Mouse (Mus musculus) spleen, adult 2 months (tissue): Measurements from ENCODE around the gene Prkg1. TPM values are rescaled to one million over a fixed set of nuclear protein-coding genes. Genes with fewer than 3 reads are reported as not detected.

Experiments used
- DNase-seq, 2 experiments: peaks; one replicate each; pipeline versions ENCODE4 v3.0.0 to v3.0.0-alpha.2; 2012 to 2021; ENCODE audit warnings: low spot score in 2 of 2, low read depth in 1 of 2
- H3K27ac ChIP-seq: fragments of 200-500 bp; 2 replicates; pipeline ENCODE4 v1.5.1; 2012; ENCODE audit warnings: low read length, inconsistent platforms; ENCODE audit not compliant: insufficient read depth
- H3K27me3 ChIP-seq: fragments of 200-500 bp; 2 replicates; pipeline ENCODE4 v1.6.1; 2012; ENCODE audit warnings: mild to moderate bottlenecking, moderate library complexity, low read length, inconsistent platforms; ENCODE audit not compliant: control insufficient read depth, insufficient read depth
- H3K36me3 ChIP-seq: fragments of 200-500 bp; 2 replicates; pipeline ENCODE4 v1.6.1; 2012; ENCODE audit warnings: mild to moderate bottlenecking, low read length, inconsistent platforms; ENCODE audit not compliant: control insufficient read depth, insufficient read depth
- H3K4me1 ChIP-seq: fragments of 200-500 bp; 2 replicates; pipeline ENCODE4 v1.6.1; 2011; ENCODE audit warnings: inconsistent platforms; ENCODE audit not compliant: control insufficient read depth, insufficient read depth, insufficient read length
- H3K4me3 ChIP-seq: fragments of 200-500 bp; 2 replicates; pipeline ENCODE4 v1.5.1; 2011; ENCODE audit warnings: mild to moderate bottlenecking, inconsistent platforms; ENCODE audit not compliant: insufficient read depth, insufficient read length; ENCODE audit errors: extremely low read depth
- CTCF ChIP-seq: fragments of 200-500 bp; IDR thresholded peaks from 2 replicates; pipeline ENCODE4 v1.5.1; 2011; ENCODE audit warnings: mild to moderate bottlenecking, inconsistent platforms; ENCODE audit not compliant: insufficient read depth, insufficient read length, insufficient replicate concordance; ENCODE audit errors: extremely low read depth
- POLR2A ChIP-seq: fragments of 200-500 bp; IDR thresholded peaks from 2 replicates; pipeline ENCODE4 v1.6.1; 2011; ENCODE audit warnings: low read depth, low read length, inconsistent platforms
- WGBS: fragments of 180-500 bp; shearing (Covaris S2); methylation state at CpG from one replicate; pipeline ENCODE4 v1.1.7; 2018; 5-methylcytosine and 5-hydroxymethylcytosine counted together
- polyA plus RNA-seq: library from polyadenylated mRNA; depleted of rRNA; stranded (reverse); fragments of >200 nt; gene quantifications from 2 replicates; pipeline ENCODE4 v1.2.3, GENCODE M21; 2012

Gene Prkg1
- polyA plus RNA-seq, 1 experiment, result 0.33 TPM

DNA sequence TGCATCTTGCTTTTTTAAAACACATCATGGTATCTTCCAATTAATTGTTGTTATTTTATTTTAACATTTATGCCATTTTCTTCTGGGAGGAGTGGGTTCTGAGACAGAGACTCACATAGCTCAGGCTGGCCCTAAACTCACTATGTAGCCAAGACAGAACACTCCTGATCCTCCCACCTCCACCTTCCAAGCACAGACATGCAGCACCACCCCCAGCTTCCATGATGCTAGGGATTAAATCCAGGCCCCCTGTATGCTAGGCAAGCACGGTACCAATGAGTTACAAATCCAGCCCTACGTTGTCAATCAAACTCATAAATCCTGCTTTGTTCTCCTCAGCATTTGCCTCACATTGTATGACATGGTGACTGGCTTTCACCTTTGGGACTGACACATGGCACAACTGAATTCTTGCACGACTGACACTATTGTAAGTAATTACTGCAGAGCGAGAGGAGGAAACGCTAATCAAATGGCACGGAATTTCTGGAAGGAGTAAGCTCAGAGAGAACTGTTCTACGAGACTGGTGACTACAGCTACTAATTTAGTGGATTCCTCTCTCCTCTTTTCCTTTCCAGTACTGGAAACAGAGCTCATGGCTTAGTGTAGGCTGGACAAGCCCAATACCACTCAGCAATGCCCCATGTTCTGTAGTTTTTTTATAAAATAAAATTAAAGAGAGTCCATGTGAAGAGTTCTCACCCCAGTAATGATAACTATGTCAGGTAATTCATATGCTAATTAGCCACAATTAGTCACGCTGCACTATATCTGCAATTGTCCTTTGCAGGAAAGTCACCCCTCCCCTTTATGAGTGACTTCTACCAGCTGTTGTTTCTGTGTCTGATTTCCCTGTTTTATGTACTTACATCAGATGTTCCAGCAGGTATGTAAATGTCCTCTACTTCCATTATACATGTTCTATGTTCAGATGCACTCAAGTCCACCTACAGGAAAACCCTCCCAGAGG is 133.6 kb downstream of the Prkg1 start:
- TF ChIP-seq CTCF (no peak), POLR2A (no peak)
- Histone ChIP-seq H3K27ac (no peak overlapping the region), H3K27me3 (no peaks in the 10 kb centered on the region), H3K36me3 (no peaks in the 10 kb centered on the region), H3K4me1 (no peaks in the 10 kb centered on the region), H3K4me3 (no peak overlapping the region)
- no peak for DNase-seq
- WGBS, result 87% methylated on average over 8 of the region's 8 CpGs

GRCm38 (mm10) chr19:31621716-31622115 is 143.1 kb downstream of the Prkg1 start:
- Histone ChIP-seq H3K4me1 (no peaks in the 10 kb centered on the region), H3K27ac (no peak overlapping the region), H3K27me3 (no peaks in the 10 kb centered on the region), H3K4me3 (no peak overlapping the region), H3K36me3 (no peaks in the 10 kb centered on the region)
- WGBS, result 87% methylated on average over 1 of the region's 1 CpGs
- DNase-seq, result no peak
- TF ChIP-seq POLR2A, result no peak
- TF ChIP-seq CTCF, result no peak

DNA sequence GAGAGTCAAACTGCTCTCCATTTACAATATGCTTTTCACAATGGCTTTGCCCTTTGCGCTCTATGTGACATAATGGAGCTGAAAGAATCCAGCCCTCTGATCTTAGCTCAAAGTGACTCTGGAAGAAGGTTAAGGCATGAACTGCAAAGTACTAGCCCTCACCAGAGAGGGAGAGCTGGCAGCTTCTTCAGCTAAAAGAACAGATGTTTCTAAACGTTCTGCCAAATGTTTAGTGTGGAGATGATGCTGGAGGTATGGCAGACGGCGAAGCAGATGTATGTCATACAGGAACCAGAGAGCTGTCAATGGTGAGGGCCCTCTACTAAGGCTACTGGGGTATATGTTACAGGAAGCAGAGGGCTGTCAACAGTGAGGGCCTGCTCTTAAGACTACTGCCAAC is 148.0 kb downstream of the Prkg1 start:
- Histone ChIP-seq H3K36me3 (no peaks in the 10 kb centered on the region), H3K4me3 (no peak overlapping the region), H3K27ac (no peak overlapping the region), H3K4me1 (no peaks in the 10 kb centered on the region), H3K27me3 (no peaks in the 10 kb centered on the region)
- 86% methylated on average over 4 of the region's 4 CpGs for WGBS
- DNase-seq, result no peak
- no peak for TF ChIP-seq CTCF
- no peak for TF ChIP-seq POLR2A

- DNase-seq, result no peak
- H3K4me1 ChIP-seq, result no peaks in the 10 kb centered on the region
- no peaks in the 10 kb centered on the region for H3K27me3 ChIP-seq
- no peak overlapping the region for H3K4me3 ChIP-seq
- 85% methylated on average over 4 of the region's 4 CpGs for WGBS
- TF ChIP-seq CTCF (no peak), POLR2A (no peak)
- H3K36me3 ChIP-seq, result no peaks in the 10 kb centered on the region
- no peak overlapping the region for H3K27ac ChIP-seq
Observed at GRCm38 (mm10) chr19:31616159-31616558, 148.7 kb downstream of the Prkg1 start.

- H3K4me3 ChIP-seq, result no peak overlapping the region
- WGBS, result 87% methylated on average over 4 of the region's 4 CpGs
- no peak for DNase-seq
- no peaks in the 10 kb centered on the region for H3K36me3 ChIP-seq
- no peak overlapping the region for H3K27ac ChIP-seq
- no peaks in the 10 kb centered on the region for H3K27me3 ChIP-seq
- no peaks in the 10 kb centered on the region for H3K4me1 ChIP-seq
- TF ChIP-seq POLR2A (no peak), CTCF (no peak)
Observed at GRCm38 (mm10) chr19:31613146-31613545, 151.7 kb downstream of the Prkg1 start.

GRCm38 (mm10) chr19:31602578-31602977 is 162.3 kb downstream of the Prkg1 start:
- H3K4me1 ChIP-seq, result no peaks in the 10 kb centered on the region
- H3K27me3 ChIP-seq, result no peaks in the 10 kb centered on the region
- H3K27ac ChIP-seq, result no peak overlapping the region
- WGBS, result 18% methylated on average over 8 of the region's 8 CpGs
- H3K4me3 ChIP-seq, result no peak overlapping the region
- no peaks in the 10 kb centered on the region for H3K36me3 ChIP-seq
- no peak for DNase-seq
- TF ChIP-seq POLR2A (no peak), CTCF (no peak)

- Histone ChIP-seq H3K36me3 (no peaks in the 10 kb centered on the region), H3K27ac (no peak overlapping the region), H3K4me3 (no peak overlapping the region), H3K4me1 (no peaks in the 10 kb centered on the region), H3K27me3 (no peaks in the 10 kb centered on the region)
- no peak for DNase-seq
- WGBS, result 67% methylated on average over 1 of the region's 1 CpGs
- no peak for TF ChIP-seq POLR2A
- TF ChIP-seq CTCF, result no peak
Observed at GRCm38 (mm10) chr19:31594011-31594410, 170.8 kb downstream of the Prkg1 start.
